Mouse (Mus musculus): Measurements from ENCODE around the gene Notch3. TPM values are rescaled to one million over a fixed set of nuclear protein-coding genes. Genes with fewer than 3 reads are reported as not detected.

The Notch3 gene
- polyA plus RNA-seq, 1 experiment, result 24.5 TPM

DNA sequence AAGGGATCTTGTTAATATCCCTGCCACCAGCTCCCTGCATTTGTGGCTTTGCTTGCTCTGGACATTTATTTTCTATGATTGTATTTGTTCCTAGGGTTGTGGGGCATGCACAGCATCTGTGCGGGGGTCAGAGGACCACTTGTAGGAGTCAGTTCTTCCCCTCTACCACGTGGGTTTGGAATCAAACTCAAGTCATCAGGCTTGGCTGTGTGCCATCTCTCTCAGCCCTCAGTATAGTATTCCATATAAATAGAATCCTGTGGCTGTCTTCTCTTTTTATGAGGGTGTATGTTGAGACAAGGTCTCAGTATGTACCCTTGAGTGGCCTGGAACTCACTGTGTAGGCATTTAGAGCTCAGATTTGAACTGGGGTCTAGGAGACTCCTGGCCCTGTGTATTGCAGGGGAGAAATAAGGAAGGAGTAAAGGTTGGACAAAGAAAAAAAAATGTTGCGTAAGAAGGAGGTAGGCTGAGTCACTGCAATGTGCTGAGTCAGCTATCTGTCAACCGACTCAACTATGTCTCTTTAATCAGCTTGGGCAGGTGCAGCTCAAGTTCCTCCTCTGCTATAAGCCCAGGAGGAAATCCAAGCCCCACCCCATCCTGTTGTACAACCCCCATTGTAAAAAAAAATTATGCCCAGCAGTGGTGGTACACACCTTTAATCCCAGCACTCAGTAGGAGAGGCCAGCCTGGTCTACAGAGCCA, 3.0 kb upstream of the Notch3 start:
- H3K27me3 ChIP-seq (ENCODE audit: control insufficient read depth, insufficient read depth, low read length), result peaks cover 8% of the 10 kb centered on the region
- TF ChIP-seq CTCF (IDR thresholded peaks at IDR 0.05; ENCODE audit: extremely low read depth, insufficient read depth, insufficient read length, insufficient replicate concordance), result no peak
- H3K36me3 ChIP-seq (ENCODE audit: control insufficient read depth, insufficient read depth, low read length), result no peaks in the 10 kb centered on the region
- H3K4me1 ChIP-seq (ENCODE audit: control insufficient read depth, insufficient read depth, insufficient read length), result peaks cover 6% of the 10 kb centered on the region
- H3K4me3 ChIP-seq (ENCODE audit: extremely low read depth, insufficient read depth, insufficient read length), result no peak overlapping the region
- 34% methylated on average over 4 of the region's 4 CpGs for WGBS
- H3K27ac ChIP-seq (ENCODE audit: insufficient read depth, low read length), result no peak overlapping the region
- no peak for DNase-seq (ENCODE audit: low read depth in 1 of 2, low spot score in 2 of 2)

DNA sequence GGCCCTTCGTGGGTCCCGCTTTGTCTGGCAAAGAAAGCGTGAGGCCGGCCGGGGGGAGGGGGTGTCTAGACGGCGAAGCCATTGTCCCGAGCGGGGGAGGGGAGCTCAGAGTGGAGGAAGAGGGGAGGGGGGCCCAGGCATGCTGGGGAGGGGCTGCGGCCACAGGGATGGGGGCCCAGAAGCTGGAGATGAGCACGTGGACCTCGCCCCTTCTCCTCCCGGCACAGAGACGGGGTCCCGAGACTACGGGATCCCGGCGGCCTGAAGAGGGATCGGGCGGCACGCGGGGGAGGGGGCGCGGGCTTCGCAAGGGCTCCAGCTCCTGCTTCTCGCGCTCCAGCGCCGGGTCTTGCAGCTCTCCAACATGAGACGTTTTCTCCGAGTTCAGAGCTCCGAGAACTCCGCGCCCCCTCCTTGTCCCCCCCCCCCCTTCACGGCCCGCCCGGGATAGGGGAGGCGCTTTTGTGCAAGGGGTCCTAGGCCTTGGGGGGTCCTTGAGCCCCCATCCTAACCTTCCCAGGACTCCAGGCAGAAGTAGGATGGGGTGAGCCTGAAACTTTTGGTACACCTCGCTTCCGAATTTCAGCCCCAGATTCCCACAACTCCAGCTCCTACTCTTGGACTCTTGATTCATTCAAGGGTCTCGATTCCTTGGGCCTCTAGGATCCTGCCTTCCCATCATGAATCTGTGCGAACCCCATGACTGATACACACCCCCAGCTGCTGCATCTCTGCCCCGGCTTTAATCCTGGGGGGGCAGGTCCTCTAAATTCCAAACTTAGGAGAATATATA, 653 bp downstream of the Notch3 start:
- no peak for DNase-seq (ENCODE audit: low read depth in 1 of 2, low spot score in 2 of 2)
- peak overlapping the region; percentile 42 for H3K4me3 ChIP-seq (ENCODE audit: extremely low read depth, insufficient read depth, insufficient read length)
- H3K27me3 ChIP-seq (ENCODE audit: control insufficient read depth, insufficient read depth, low read length), result peaks cover 17% of the 10 kb centered on the region
- H3K36me3 ChIP-seq (ENCODE audit: control insufficient read depth, insufficient read depth, low read length), result no peaks in the 10 kb centered on the region
- no peak for TF ChIP-seq CTCF (IDR thresholded peaks at IDR 0.05; ENCODE audit: extremely low read depth, insufficient read depth, insufficient read length, insufficient replicate concordance)
- TF ChIP-seq POLR2A (IDR thresholded peaks at IDR 0.05; ENCODE audit: low read depth, low read length), result no peak
- 4% methylated on average over 39 of the region's 43 CpGs for WGBS
- H3K27ac ChIP-seq (ENCODE audit: insufficient read depth, low read length), result 0 out of 2 replicates have a peak overlapping the region, but pooled peaks have one; percentile 1
- peaks cover 17% of the 10 kb centered on the region for H3K4me1 ChIP-seq (ENCODE audit: control insufficient read depth, insufficient read depth, insufficient read length)

DNA sequence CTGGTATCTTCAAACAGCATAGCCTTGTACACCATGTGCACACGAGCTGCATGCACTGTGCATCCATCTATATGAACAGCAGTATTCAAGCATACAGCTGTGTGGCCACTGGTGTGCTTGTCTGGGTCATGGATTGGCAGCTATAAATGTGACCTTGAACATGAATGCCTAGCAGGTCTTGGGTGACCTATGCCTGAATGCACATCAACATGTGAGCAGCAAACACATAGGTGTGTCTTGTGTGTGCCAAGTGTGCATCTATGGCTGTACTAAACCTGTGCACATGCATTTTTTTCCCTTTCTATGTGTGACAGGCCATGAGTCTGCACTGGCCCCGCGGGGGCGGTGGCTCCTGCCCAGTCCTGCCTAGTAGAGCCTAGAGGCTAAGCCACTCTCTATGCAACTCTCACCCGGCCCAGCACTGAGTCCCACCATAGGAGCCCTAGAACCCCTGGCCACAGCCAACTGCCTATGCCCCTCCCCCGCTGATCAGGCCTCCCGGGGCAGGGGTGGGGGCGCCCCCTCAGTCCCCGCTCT, 1.3 kb downstream of the Notch3 start:
- no peak overlapping the region for H3K4me3 ChIP-seq (ENCODE audit: extremely low read depth, insufficient read depth, insufficient read length)
- WGBS, result 32% methylated on average over 9 of the region's 9 CpGs
- peaks cover 17% of the 10 kb centered on the region for H3K4me1 ChIP-seq (ENCODE audit: control insufficient read depth, insufficient read depth, insufficient read length)

DNA sequence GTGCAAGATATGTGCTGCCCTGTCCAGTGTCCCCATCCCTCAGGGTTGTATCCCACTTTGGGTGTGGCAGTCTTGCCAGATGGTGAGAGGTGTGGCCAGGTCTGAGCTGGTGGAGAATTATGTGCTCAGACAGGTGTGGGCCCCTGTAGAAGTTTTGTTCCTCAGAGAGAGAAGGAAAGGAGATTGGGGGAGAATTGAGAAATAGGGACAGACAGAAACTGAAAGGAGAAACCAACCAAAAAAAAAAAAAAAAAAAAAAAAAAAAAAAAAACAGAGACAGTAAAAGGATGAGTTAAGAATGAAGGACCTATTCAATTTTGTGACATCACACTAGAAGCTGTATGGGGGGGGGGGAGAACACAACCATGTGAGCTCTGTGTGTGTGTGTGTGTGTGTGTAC, 1.9 kb downstream of the Notch3 start:
- Histone ChIP-seq H3K27ac (ENCODE audit: insufficient read depth, low read length) (no peak overlapping the region), H3K4me3 (ENCODE audit: extremely low read depth, insufficient read depth, insufficient read length) (no peak overlapping the region), H3K4me1 (ENCODE audit: control insufficient read depth, insufficient read depth, insufficient read length) (peaks cover 17% of the 10 kb centered on the region), H3K36me3 (ENCODE audit: control insufficient read depth, insufficient read depth, low read length) (no peaks in the 10 kb centered on the region), H3K27me3 (ENCODE audit: control insufficient read depth, insufficient read depth, low read length) (peaks cover 17% of the 10 kb centered on the region)
- TF ChIP-seq CTCF (IDR thresholded peaks at IDR 0.05; ENCODE audit: extremely low read depth, insufficient read depth, insufficient read length, insufficient replicate concordance) (no peak), POLR2A (IDR thresholded peaks at IDR 0.05; ENCODE audit: low read depth, low read length) (no peak)
- DNase-seq (ENCODE audit: low read depth in 1 of 2, low spot score in 2 of 2), result no peak

More for the DNA sequence above, 1.3 kb downstream of the Notch3 start:
- no peak overlapping the region for H3K27ac ChIP-seq (ENCODE audit: insufficient read depth, low read length)
- peaks cover 17% of the 10 kb centered on the region for H3K27me3 ChIP-seq (ENCODE audit: control insufficient read depth, insufficient read depth, low read length)
- no peak for DNase-seq (ENCODE audit: low read depth in 1 of 2, low spot score in 2 of 2)
- TF ChIP-seq POLR2A (IDR thresholded peaks at IDR 0.05; ENCODE audit: low read depth, low read length) (no peak), CTCF (IDR thresholded peaks at IDR 0.05; ENCODE audit: extremely low read depth, insufficient read depth, insufficient read length, insufficient replicate concordance) (no peak)
- H3K36me3 ChIP-seq (ENCODE audit: control insufficient read depth, insufficient read depth, low read length), result no peaks in the 10 kb centered on the region

DNA sequence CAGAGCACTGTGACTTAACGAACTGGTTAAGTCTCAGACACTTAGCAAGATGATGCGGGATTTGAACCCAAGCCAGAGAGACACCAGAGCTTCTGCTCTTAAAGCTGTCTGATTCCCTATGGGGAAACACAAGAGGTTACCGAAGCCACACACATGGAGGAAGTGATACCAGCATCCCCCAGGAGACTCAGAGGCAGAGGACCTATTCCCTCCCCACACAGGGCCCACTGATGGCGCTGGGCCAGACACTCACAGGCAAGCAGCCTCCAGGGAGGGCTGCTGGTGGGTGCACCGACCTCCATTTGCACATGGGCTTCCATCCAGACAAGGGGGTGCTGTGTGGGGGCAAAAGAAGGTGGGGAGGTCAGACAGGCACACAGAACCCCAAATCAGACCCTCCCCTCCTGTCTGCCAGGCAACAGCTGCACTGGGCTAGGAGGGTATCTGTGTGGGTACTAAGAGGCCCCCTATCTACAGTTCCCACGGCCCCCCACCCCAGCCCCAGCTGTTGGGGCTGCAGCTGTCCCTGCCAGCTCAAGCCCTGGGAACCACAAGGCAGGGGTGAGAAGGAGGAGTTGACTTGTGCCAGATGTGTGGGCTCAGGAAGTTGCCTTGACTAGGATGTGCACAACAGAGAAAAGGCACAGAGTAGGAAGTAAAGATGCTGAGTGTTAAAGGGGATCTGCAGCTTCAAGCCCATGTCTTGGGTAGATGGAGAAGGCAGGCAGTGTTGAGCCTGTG, 2.6 kb downstream of the Notch3 start:
- Histone ChIP-seq H3K36me3 (ENCODE audit: control insufficient read depth, insufficient read depth, low read length) (no peaks in the 10 kb centered on the region), H3K27me3 (ENCODE audit: control insufficient read depth, insufficient read depth, low read length) (peaks cover 17% of the 10 kb centered on the region), H3K4me1 (ENCODE audit: control insufficient read depth, insufficient read depth, insufficient read length) (peaks cover 17% of the 10 kb centered on the region), H3K27ac (ENCODE audit: insufficient read depth, low read length) (no peak overlapping the region), H3K4me3 (ENCODE audit: extremely low read depth, insufficient read depth, insufficient read length) (no peak overlapping the region)
- TF ChIP-seq POLR2A (IDR thresholded peaks at IDR 0.05; ENCODE audit: low read depth, low read length) (no peak), CTCF (IDR thresholded peaks at IDR 0.05; ENCODE audit: extremely low read depth, insufficient read depth, insufficient read length, insufficient replicate concordance) (no peak)
- DNase-seq (ENCODE audit: low read depth in 1 of 2, low spot score in 2 of 2), result peak; percentile 49 to 55
- WGBS, result 11% methylated on average over 6 of the region's 6 CpGs

DNA sequence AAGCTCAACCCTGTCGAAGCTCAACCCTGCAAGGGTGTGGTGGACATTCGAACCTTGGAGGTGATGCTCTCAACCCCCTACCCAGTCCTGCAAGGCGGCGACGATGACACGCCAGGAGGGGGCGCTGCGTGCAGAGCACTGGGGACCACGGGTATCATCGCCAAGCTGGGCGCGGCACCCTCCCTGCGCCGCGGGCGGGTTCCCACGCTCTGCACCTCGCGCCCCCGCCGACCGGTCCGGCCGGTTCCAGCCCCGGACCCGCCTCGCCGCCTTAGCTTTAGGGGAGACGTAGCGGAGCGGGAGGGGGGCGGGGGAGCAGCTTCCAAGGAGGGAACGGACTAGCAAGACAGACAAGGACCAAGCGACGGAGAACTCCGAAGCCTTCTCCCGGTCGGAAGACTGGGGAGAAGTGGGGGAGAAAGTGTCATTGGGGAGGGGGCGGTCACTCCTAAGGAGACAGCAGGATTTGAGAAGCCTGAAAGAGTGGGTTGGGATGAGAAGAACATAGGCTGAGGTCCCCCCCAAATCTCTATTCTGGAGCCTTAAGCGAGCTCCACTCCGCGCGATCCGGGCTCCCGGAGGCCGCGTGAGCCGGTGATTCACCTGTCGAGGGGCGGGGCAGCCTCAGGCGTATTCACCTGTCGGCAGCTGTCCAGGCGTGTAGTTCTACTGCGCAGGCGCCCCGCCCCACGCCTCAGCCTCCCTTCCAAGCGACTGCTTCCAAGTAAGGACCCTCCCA, 4.4 kb downstream of the Notch3 start:
- WGBS, result 8% methylated on average over 57 of the region's 58 CpGs
- no peak overlapping the region for H3K27ac ChIP-seq (ENCODE audit: insufficient read depth, low read length)
- peak in 1 of 2 experiments; percentile 43 for DNase-seq (ENCODE audit: low read depth in 1 of 2, low spot score in 2 of 2)
- H3K36me3 ChIP-seq (ENCODE audit: control insufficient read depth, insufficient read depth, low read length), result no peaks in the 10 kb centered on the region
- H3K27me3 ChIP-seq (ENCODE audit: control insufficient read depth, insufficient read depth, low read length), result peaks cover 17% of the 10 kb centered on the region
- H3K4me3 ChIP-seq (ENCODE audit: extremely low read depth, insufficient read depth, insufficient read length), result no peak overlapping the region
- TF ChIP-seq POLR2A (IDR thresholded peaks at IDR 0.05; ENCODE audit: low read depth, low read length) (no peak), CTCF (IDR thresholded peaks at IDR 0.05; ENCODE audit: extremely low read depth, insufficient read depth, insufficient read length, insufficient replicate concordance) (peak; percentile 56; the same call in 1 of the 2 replicates)
- peaks cover 17% of the 10 kb centered on the region for H3K4me1 ChIP-seq (ENCODE audit: control insufficient read depth, insufficient read depth, insufficient read length)
